Mouse (Mus musculus) E14TG2a.4 (cell line): ENCODE measurements around the gene Pja2.
"Not testable (repeated sequence)": the region's sequence is repeated elsewhere in the genome, so short reads cannot be mapped to it uniquely, and the experiment has no call there.

ENCODE experiments used
- CTCF ChIP-seq: conservative IDR thresholded peaks from 2 replicates; pipeline ENCODE4 v1.5.1; 2014; ENCODE audit warnings: low read length
- POU5F1 ChIP-seq: IDR thresholded peaks from 2 replicates; pipeline ENCODE4 v1.6.1; 2014; ENCODE audit warnings: low read length, borderline replicate concordance

- TF ChIP-seq CTCF, POU5F1: not testable (repeated sequence)
These were observed 100.1 kb downstream of the Pja2 start for GRCm38 (mm10) chr17:64231637-64232036.
